Mouse (Mus musculus) large intestine, adult 2 months (tissue): Measurements from ENCODE around the gene Aar2. TPM values are rescaled to one million over a fixed set of nuclear protein-coding genes. Genes with fewer than 3 reads are reported as not detected.

Experiments used
- DNase-seq: peaks from one replicate; pipeline ENCODE4 v3.0.0-alpha.2; 2012; ENCODE audit warnings: low read depth, low spot score
- WGBS: fragments of 180-500 bp; shearing (Covaris S2); methylation state at CpG from one replicate; pipeline ENCODE4 v1.1.7; 2018; 5-methylcytosine and 5-hydroxymethylcytosine counted together
- polyA plus RNA-seq: library from polyadenylated mRNA; depleted of rRNA; stranded (reverse); fragments of >200 nt; gene quantifications from 2 replicates; pipeline ENCODE4 v1.2.3, GENCODE M21; 2012; rRNA removed

Gene Aar2
- polyA plus RNA-seq, 1 experiment: 22.2 TPM

DNA sequence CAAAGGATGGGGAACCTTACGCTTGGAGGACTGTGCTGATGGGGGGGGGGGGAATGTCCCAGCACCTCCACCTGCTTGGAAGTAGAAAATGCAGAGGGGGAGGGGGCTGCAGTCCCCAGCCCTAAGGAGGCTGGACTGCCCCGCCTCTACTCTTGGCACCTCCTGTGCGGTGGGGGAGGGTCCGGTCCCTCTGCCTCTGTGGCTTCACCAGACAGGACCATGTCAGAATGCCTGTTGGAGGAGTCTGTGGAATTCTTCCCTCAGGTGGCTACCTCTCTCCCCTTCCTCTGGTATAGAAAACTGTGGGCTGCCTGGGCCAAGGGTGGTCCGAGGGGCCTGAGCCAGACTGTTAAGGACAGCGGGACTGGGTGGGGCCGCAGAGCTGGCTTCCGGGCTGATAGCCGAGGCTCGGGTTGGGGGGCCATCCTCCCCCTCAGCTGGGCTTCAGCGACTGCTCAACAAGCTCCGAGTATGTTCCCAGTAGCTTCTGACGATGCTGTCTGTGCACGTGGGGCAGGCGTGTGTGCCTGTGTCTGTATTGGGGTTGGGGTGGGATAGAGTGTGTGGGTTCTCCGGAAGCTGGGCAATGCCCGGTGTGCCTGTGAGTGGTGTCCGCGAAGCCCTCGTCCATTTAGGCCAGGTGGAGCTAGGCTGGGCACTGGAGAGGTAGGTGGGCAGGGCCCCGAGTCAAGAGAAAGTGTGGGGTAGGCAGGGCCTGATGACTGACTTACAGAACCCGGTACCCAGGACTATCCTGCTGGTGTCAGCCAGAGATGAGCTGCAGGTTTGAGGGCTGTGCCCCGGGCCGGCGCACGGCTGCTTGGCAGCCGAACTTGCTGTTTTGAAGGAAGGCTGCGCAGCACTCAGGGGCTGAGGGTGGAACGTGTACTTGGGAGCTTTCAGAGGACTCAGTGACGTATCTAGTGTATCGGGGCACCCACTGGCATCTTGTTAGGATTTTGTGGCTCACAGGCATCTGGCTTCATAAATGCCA, 67.6 kb downstream of the Aar2 start:
- 11% methylated on average over 31 of the region's 31 CpGs for WGBS
- DNase-seq: no peak

DNA sequence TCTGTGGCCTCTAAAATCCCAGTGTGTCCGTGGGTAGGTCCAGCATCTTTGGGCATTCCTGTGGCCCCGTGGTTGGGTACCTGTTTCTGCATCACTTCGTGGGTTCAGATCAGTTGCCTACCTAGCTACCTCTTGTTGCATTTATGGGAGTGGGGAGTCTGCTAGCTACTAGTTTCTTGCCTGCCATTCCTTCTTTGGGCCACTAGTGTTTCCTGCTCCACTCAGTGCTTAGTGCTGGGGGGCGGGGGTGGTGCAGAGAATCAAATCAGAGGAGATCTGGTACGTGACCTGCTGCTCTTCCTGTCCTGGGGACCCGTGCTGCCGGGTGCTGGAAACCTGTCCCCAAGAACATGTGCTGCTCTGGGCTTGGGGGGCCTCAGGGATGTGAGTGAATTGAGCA, 69.1 kb downstream of the Aar2 start:
- 71% methylated on average over 7 of the region's 7 CpGs for WGBS
- no peak for DNase-seq

DNA sequence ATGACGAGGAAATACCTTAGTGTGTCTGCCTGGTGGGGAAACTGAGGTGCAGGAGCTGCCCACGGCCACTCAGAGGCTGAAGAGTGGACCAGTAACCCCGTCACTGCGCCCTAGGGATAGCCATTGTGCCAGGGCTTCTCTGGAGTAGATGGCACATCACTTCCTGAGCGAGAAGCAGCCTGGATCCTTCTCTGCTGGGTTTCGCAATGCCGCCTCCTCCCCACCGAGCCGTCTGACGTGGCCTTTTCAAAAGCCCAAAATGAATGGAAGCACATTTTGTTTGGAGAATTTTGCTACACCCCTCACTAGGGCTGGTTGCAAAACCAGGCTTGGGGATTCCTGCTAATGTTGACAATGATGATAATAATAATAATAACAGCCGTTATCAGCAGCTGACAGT, 70.2 kb downstream of the Aar2 start:
- 48% methylated on average over 11 of the region's 11 CpGs for WGBS

More for the DNA sequence above, 70.2 kb downstream of the Aar2 start:
- DNase-seq: no peak

Other genes starting within 250 kb of the Aar2 start
- 0.36 and 0.70 TPM in 2 replicates for gene Cnbd2, start 235.3 kb upstream of the Aar2 start, polyA plus RNA-seq
- gene Scand1, start 234.9 kb upstream of the Aar2 start, polyA plus RNA-seq: 94.7 and 113 TPM in 2 replicates
- gene Epb41l1, start 126.7 kb upstream of the Aar2 start, polyA plus RNA-seq: 15.2 and 17.1 TPM in 2 replicates
- gene Dlgap4, start 66.1 kb downstream of the Aar2 start, polyA plus RNA-seq: 42.4 and 54.4 TPM in 2 replicates
- 827 and 975 TPM in 2 replicates for gene Myl9, start 227.8 kb downstream of the Aar2 start, polyA plus RNA-seq